Mouse (Mus musculus): Measurements from ENCODE around the gene Scfd1. TPM values are rescaled to one million over a fixed set of nuclear protein-coding genes. Genes with fewer than 3 reads are reported as not detected.

Scfd1 gene
- polyA plus RNA-seq, 1 experiment from 2014 or later, result 83.0 TPM

GRCm38 (mm10) chr12:51403987-51404586 is 26.8 kb downstream of the Scfd1 start:
- Histone ChIP-seq H3K9ac (no peak overlapping the region), H3K4me3 (replicated peaks) (no peak overlapping the region), H3K36me3 (peaks cover 75% of the 10 kb centered on the region), H3K4me2 (no peak overlapping the region), H3K9me3 (replicated peaks) (no peaks in the 10 kb centered on the region), H3K27me3 (no peaks in the 10 kb centered on the region), H3K27ac (no peak overlapping the region), H3K4me1 (no peaks in the 10 kb centered on the region)
- 71% methylated on average over 4 of the region's 4 CpGs for WGBS
- no peak for ATAC-seq (replicated peaks; ENCODE audit: low FRiP score)

GRCm38 (mm10) chr12:51411362-51411761 is 34.1 kb downstream of the Scfd1 start:
- H3K36me3 ChIP-seq, result peaks cover 66% of the 10 kb centered on the region
- H3K4me3 ChIP-seq (replicated peaks), result no peak overlapping the region
- H3K27me3 ChIP-seq, result no peaks in the 10 kb centered on the region
- H3K9me3 ChIP-seq (replicated peaks), result no peaks in the 10 kb centered on the region
- H3K4me1 ChIP-seq, result no peaks in the 10 kb centered on the region
- no peak overlapping the region for H3K4me2 ChIP-seq
- WGBS, result 82% methylated on average over 4 of the region's 4 CpGs
- no peak overlapping the region for H3K9ac ChIP-seq
- no peak for ATAC-seq (replicated peaks; ENCODE audit: low FRiP score)
- H3K27ac ChIP-seq, result no peak overlapping the region

- H3K4me1 ChIP-seq, result no peaks in the 10 kb centered on the region
- no peak for ATAC-seq (replicated peaks; ENCODE audit: low FRiP score)
- 93% methylated on average over 2 of the region's 2 CpGs for WGBS
- H3K4me2 ChIP-seq, result no peak overlapping the region
- H3K9me3 ChIP-seq (replicated peaks), result no peaks in the 10 kb centered on the region
- H3K27ac ChIP-seq, result no peak overlapping the region
- no peaks in the 10 kb centered on the region for H3K27me3 ChIP-seq
- no peak overlapping the region for H3K9ac ChIP-seq
- H3K4me3 ChIP-seq (replicated peaks), result no peak overlapping the region
- peaks cover 85% of the 10 kb centered on the region for H3K36me3 ChIP-seq
Measured at GRCm38 (mm10) chr12:51437541-51437940, 60.2 kb downstream of the Scfd1 start.

- peaks cover 80% of the 10 kb centered on the region for H3K36me3 ChIP-seq
- no peaks in the 10 kb centered on the region for H3K4me1 ChIP-seq
- no peaks in the 10 kb centered on the region for H3K9me3 ChIP-seq (replicated peaks)
- no peak overlapping the region for H3K4me2 ChIP-seq
- 84% methylated on average over 2 of the region's 2 CpGs for WGBS
- H3K27me3 ChIP-seq, result no peaks in the 10 kb centered on the region
- no peak overlapping the region for H3K9ac ChIP-seq
- H3K4me3 ChIP-seq (replicated peaks), result no peak overlapping the region
- H3K27ac ChIP-seq, result no peak overlapping the region
- no peak for ATAC-seq (replicated peaks; ENCODE audit: low FRiP score)
Measured at GRCm38 (mm10) chr12:51438311-51438710, 61.0 kb downstream of the Scfd1 start.

DNA sequence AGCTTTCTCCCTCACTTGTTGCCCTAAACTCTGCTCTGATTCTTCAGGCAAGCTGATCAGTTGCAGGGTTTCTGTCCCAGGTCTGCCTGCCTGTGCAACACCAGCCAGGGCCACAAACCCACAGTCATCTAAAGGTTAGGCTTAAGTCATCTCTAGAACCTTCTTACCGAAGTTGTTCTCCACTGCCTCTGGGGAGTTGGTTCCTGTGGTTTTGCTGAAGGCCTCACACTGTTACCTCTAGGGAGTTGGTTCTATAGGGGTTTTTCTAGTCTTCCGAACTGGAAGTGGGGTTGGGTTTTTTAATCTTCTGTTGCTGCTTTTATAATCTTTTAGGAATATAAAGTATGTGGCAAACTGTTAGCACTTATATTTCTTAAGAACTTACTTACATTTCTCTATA is 72.0 kb downstream of the Scfd1 start:
- H3K4me2 ChIP-seq, result no peak overlapping the region
- WGBS, result 93% methylated on average over 2 of the region's 2 CpGs

DNA sequence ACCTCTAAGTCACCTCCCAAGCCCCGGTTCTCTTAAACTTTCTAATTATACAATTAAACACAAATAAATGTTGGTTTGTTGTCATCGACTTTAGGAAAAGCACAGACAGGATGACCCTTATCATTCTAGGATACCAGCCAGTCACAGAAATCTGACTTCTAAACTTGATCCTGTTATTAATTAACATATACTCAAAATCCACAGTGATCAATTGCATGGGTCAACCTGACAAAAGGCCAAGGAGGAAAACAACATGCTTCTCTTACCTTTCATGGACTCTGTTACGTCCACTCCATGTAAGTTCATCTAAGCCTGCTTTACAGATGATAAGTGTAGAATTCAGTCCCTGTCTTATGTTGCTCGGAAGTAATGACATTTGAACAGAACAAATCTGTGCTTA is 93.6 kb downstream of the Scfd1 start:
- Histone ChIP-seq H3K4me1 (no peaks in the 10 kb centered on the region), H3K4me2 (no peak overlapping the region), H3K27ac (no peak overlapping the region), H3K9me3 (replicated peaks) (no peaks in the 10 kb centered on the region), H3K36me3 (no peaks in the 10 kb centered on the region), H3K27me3 (no peaks in the 10 kb centered on the region), H3K9ac (no peak overlapping the region), H3K4me3 (replicated peaks) (no peak overlapping the region)
- 85% methylated on average over 4 of the region's 4 CpGs for WGBS
- ATAC-seq (replicated peaks; ENCODE audit: low FRiP score), result no peak

More for the DNA sequence above, 72.0 kb downstream of the Scfd1 start:
- Histone ChIP-seq H3K27me3 (no peaks in the 10 kb centered on the region), H3K4me1 (no peaks in the 10 kb centered on the region), H3K4me3 (replicated peaks) (no peak overlapping the region), H3K27ac (no peak overlapping the region), H3K9ac (no peak overlapping the region), H3K36me3 (peaks cover 62% of the 10 kb centered on the region), H3K9me3 (replicated peaks) (0 out of 2 replicates have a peak, but pooled peaks cover 3% of the 10 kb centered on the region)
- no peak for ATAC-seq (replicated peaks; ENCODE audit: low FRiP score)

GRCm38 (mm10) chr12:51481246-51481645 is 103.9 kb downstream of the Scfd1 start:
- Histone ChIP-seq H3K4me1 (no peaks in the 10 kb centered on the region), H3K9me3 (replicated peaks) (no peaks in the 10 kb centered on the region), H3K36me3 (no peaks in the 10 kb centered on the region), H3K4me2 (no peak overlapping the region), H3K27ac (no peak overlapping the region), H3K9ac (no peak overlapping the region), H3K27me3 (no peaks in the 10 kb centered on the region), H3K4me3 (replicated peaks) (no peak overlapping the region)
- ATAC-seq (replicated peaks; ENCODE audit: low FRiP score), result no peak
- 86% methylated on average over 2 of the region's 2 CpGs for WGBS

DNA sequence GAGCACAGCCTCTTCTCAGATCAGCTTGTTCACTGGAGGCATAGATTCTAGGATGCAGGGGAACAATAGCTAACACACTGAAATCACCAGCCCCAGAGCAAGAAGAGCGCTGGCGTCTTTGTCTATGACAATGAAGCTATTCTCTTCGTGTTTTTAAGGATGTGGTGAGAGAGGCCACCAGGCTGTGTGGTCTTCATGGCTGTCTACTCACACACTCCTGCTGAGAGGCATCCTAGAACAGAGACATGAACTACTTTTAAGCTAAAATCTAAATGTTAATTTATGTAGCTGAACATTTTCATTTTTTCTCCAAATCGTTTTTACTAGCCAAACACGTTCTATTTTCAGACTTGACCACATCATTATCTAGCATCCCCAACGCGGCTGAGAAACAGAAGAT is 114.7 kb downstream of the Scfd1 start:
- no peak overlapping the region for H3K4me2 ChIP-seq
- no peaks in the 10 kb centered on the region for H3K4me1 ChIP-seq
- no peak overlapping the region for H3K4me3 ChIP-seq (replicated peaks)
- ATAC-seq (replicated peaks; ENCODE audit: low FRiP score), result no peak
- no peaks in the 10 kb centered on the region for H3K27me3 ChIP-seq
- no peaks in the 10 kb centered on the region for H3K36me3 ChIP-seq
- WGBS, result 87% methylated on average over 7 of the region's 7 CpGs
- no peaks in the 10 kb centered on the region for H3K9me3 ChIP-seq (replicated peaks)
- no peak overlapping the region for H3K9ac ChIP-seq
- H3K27ac ChIP-seq, result no peak overlapping the region

DNA sequence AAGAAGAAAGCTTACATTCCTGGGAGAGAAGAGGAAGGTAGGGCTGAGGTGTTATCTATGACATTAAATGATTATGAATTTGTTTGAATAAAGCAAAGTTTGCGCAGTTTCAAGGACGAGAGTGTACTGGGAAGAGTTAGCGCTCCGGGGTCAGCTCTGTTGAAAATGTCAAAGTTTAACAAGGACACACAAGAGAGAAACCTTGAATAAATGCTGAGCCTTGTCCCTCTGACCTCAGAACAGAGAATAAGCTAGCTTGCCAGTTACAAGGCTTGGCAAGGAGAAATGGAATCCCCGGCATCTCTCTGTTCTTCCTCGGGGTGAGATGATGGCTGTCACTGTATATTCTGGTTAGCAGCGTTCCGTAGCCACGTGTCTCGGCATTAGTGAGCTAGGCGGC is 116.2 kb downstream of the Scfd1 start:
- H3K4me2 ChIP-seq, result no peak overlapping the region
- no peaks in the 10 kb centered on the region for H3K27me3 ChIP-seq
- H3K36me3 ChIP-seq, result no peaks in the 10 kb centered on the region
- H3K27ac ChIP-seq, result no peak overlapping the region
- H3K9me3 ChIP-seq (replicated peaks), result no peaks in the 10 kb centered on the region
- no peak for ATAC-seq (replicated peaks; ENCODE audit: low FRiP score)
- H3K4me3 ChIP-seq (replicated peaks), result no peak overlapping the region
- no peaks in the 10 kb centered on the region for H3K4me1 ChIP-seq
- WGBS, result 86% methylated on average over 11 of the region's 11 CpGs
- no peak overlapping the region for H3K9ac ChIP-seq

- ATAC-seq (replicated peaks; ENCODE audit: low FRiP score), result no peak
- Histone ChIP-seq H3K9me3 (replicated peaks) (no peaks in the 10 kb centered on the region), H3K4me3 (replicated peaks) (no peak overlapping the region), H3K9ac (no peak overlapping the region), H3K4me2 (no peak overlapping the region), H3K27ac (no peak overlapping the region), H3K4me1 (no peaks in the 10 kb centered on the region), H3K27me3 (no peaks in the 10 kb centered on the region), H3K36me3 (no peaks in the 10 kb centered on the region)
- WGBS, result 95% methylated on average over 20 of the region's 20 CpGs
Measured at GRCm38 (mm10) chr12:51494641-51495040, 117.3 kb downstream of the Scfd1 start.

Other genes starting within 250 kb of the Scfd1 start
- 32.8 and 33.7 TPM in 2 replicates for gene G2e3, start 29.4 kb upstream of the Scfd1 start, polyA plus RNA-seq (2015; fragmentation: Nextera tagmentation; extraction: Ambion mirVana)
- 1.4 and 1.5 TPM in 2 replicates for gene Coch, start 215.8 kb downstream of the Scfd1 start, polyA plus RNA-seq (2015; fragmentation: Nextera tagmentation; extraction: Ambion mirVana)